Mouse (Mus musculus) kidney, adult 18-20 months (tissue): Measurements from ENCODE around the gene S100g.
A peak's percentile ranks its signal among the peaks of the same experiment; 100 is the strongest.

Experiments
- DNase-seq: peaks from one replicate; pipeline ENCODE4 v3.0.0; 2021

S100g gene

GRCm38 (mm10) chrX:162964383-162964782 is at the start of gene S100g:
Gene S100g (minus strand): TSS chrX:162964599.
- DNase-seq, result peak; percentile 32

- DNase-seq, result no peak
Observed at GRCm38 (mm10) chrX:162992121-162992520, 27.7 kb upstream of the S100g start.

DNA sequence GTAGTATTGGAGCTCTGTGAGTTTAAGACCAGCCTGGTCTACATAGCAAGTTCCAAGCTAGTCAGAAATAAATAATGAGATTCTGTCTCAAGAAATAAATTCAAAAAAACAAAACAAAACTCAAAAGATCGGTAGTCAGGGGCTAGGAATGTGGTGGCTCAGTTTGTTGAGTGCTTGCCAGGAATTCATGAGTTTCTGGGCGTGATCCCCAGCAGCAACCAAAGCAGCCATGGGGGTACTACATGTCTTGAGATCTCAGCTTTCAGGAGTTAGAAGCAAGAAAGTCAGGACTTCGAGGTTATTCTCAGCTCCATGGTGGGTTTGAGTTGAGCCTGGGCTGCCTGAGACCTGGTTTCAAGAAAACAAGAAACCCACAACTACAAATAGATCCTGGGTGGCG is 27.0 kb upstream of the S100g start:
- DNase-seq, result no peak

DNA sequence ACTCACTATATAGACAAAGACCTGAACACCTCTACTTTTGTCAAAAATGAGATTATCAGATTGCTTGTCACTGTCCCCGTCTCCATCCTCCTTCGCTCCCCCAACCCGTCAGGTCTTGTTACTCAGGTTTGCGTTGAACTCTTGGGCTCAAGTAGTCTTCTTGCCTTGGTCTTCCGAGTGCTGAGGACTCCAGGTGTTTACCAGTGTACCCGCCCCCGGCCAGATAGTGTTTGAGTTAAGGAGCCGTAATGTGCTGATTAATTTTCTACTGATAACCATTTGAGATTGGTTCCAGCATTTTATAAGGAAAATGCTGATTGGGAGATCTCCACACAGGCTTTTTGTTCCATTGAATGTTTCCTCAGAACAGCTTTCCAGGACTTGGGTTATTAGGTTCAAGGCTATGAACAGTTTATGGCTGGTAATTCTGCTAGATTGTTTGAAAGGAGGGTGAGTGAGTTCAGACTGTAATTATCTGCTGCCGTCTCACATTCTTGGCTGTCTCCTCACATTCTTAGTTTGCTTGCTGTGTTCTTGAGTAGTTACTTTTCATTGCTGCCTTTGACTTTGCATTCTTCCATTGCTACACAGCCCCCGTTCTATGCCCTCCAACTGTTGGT is 22.6 kb upstream of the S100g start:
- DNase-seq, result no peak

GRCm38 (mm10) chrX:162976194-162976593 is 11.8 kb upstream of the S100g start:
- DNase-seq, result no peak

GRCm38 (mm10) chrX:162967456-162967855 is 3.1 kb upstream of the S100g start:
- DNase-seq, result no peak

DNA sequence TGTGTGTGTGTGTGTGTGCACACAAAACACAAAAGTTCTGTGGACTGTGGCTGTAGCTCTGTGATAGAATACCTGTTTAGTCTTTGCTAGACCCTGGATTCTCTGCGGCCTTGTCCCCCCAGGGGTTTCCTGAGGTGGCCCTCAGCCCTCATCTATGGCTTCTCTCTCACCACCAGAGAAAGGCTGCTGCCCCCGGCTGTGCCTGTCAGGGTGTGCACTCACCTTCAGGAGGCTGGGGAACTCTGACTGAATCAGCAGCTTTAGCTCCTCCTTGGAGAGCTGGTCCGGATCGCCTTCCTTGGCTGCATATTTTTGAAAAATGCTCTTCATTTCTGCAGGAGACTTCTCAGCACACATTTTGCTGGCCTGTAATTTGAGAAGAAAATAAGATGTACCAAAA is 559 bp downstream of the S100g start:
- no peak for DNase-seq

GRCm38 (mm10) chrX:162957921-162958320 is 6.5 kb downstream of the S100g start:
- no peak for DNase-seq

- DNase-seq, result no peak
Observed at GRCm38 (mm10) chrX:162949811-162950439, 14.5 kb downstream of the S100g start.

DNA sequence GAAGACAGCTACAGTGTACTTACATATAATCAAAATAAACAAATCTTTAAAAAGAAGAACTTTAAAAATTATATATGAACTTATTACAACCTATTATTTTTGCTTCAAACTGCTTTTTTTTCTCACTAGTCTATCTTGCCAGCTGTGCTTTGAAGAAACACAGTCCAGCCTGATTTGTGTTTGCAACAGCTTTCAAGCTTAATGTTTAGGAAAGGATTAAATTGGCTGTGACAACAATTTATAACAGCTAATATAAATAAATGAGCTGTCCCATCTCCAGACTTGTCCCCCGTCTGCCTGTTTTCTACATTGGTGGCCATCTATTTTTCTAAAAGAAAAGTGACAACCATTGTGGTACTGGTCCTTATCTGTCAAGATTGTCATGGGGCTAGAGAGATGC is 22.4 kb downstream of the S100g start:
- DNase-seq, result no peak

DNA sequence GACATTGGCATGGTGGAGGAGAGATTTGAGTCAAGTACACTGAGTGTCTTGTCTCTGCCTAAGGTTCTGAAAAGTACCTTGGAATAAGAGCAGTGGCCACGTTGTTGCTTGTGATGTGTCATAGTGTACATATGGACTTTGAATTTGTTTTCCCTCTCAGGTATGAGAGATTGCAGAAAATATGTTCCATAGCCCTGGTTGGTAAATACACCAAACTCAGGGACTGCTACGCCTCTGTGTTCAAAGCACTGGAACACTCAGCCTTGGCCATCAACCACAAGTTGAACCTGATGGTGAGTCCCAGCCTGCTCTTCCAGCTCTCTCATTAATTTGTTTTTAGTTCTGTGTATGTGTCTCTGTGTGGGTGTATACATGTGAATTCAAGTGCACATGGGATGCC is 32.9 kb downstream of the S100g start:
- no peak for DNase-seq

- no peak for DNase-seq
Observed at GRCm38 (mm10) chrX:162921487-162922125, 42.8 kb downstream of the S100g start.

GRCm38 (mm10) chrX:162915697-162916096 is 48.7 kb downstream of the S100g start:
- DNase-seq, result peak; percentile 60

GRCm38 (mm10) chrX:162913651-162914050 is 50.7 kb downstream of the S100g start:
- DNase-seq, result no peak
